Mouse (Mus musculus): Measurements from ENCODE around the gene Olfr1205. TPM values are rescaled to one million over a fixed set of nuclear protein-coding genes. Genes with fewer than 3 reads are reported as not detected.

Gene Olfr1205
- polyA plus RNA-seq (2015; fragmentation: Nextera tagmentation; extraction: Ambion mirVana), result not detected in 2 replicates

DNA sequence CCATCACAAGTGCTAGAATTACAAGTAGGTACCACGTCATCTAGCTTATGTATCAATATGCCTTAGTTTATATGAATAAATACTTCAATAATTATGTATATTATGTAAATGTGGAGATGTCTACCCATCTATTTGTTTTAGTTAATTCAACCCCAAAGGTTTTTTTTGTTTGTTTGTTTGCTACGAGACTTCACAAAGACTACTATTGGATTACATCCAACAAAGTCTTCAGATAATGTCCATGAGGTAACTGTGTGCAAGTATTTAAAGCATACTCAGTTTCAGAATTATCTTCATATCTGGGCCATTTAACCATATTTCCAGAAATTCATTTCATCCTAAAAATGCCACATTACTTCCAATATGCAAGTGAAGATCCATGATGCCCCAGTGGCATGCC, at the start of gene Olfr1205:
TSS of gene Olfr1205 (plus strand) at position 301 of the 400 bp plus-strand sequence.
- Histone ChIP-seq H3K27me3 (ENCODE audit: insufficient read depth, low read length) (no peaks in the 10 kb centered on the region), H3K4me2 (ENCODE audit: low read length) (no peak within 1 kb of the TSS), H3K4me1 (replicated peaks; ENCODE audit: insufficient read depth, low read length) (no peaks in the 10 kb centered on the region), H3K9ac (ENCODE audit: low read depth, low read length) (no peak within 1 kb of the TSS), H3K36me3 (ENCODE audit: insufficient read depth, low read length) (no peaks in the 10 kb centered on the region), H3K4me3 (replicated peaks; ENCODE audit: low read depth, low read length) (no peak within 1 kb of the TSS), H3K27ac (no peak within 1 kb of the TSS), H3K9me3 (replicated peaks; ENCODE audit: low read length) (no peaks in the 10 kb centered on the region)
- ATAC-seq (replicated peaks; ENCODE audit: low FRiP score, low read depth), result no peak
- TF ChIP-seq CTCF (IDR thresholded peaks at IDR 0.05; ENCODE audit: low read depth), result no peak
- no peak for DNase-seq (ENCODE audit: low spot score)
- WGBS, result 88% methylated on average over 2 of the region's 2 CpGs

DNA sequence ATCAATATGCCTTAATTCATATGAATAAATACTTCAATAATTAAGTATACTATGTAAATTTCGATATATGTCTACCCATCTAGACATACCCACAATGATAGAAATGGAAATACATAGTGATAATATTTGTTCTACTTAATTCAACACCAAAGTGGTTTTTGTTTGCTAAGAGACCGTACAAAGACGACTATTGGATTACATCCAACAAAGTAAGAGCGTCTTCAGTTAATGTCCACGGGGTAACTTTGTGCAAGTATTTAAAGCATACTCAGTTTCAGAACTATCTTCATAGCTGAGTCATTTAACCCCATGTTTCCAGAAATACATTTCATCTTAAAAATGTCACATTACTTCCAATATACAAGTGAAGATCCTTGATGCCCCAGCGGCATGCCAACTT, 36.8 kb upstream of the Olfr1205 start, which contains the start of gene Olfr1201:
TSS of gene Olfr1201 (plus strand) at position 301 of the 400 bp plus-strand sequence.
- H3K27me3 ChIP-seq (ENCODE audit: insufficient read depth, low read length), result no peaks in the 10 kb centered on the region
- 80% methylated on average over 6 of the region's 6 CpGs for WGBS
- no peak within 1 kb of the TSS for H3K4me2 ChIP-seq (ENCODE audit: low read length)
- H3K9me3 ChIP-seq (replicated peaks; ENCODE audit: low read length), result no peaks in the 10 kb centered on the region
- ATAC-seq (replicated peaks; ENCODE audit: low FRiP score, low read depth), result no peak
- H3K27ac ChIP-seq, result no peak within 1 kb of the TSS
- no peak within 1 kb of the TSS for H3K9ac ChIP-seq (ENCODE audit: low read depth, low read length)
- TF ChIP-seq CTCF (IDR thresholded peaks at IDR 0.05; ENCODE audit: low read depth), result no peak
- H3K36me3 ChIP-seq (ENCODE audit: insufficient read depth, low read length), result no peaks in the 10 kb centered on the region
- no peak within 1 kb of the TSS for H3K4me3 ChIP-seq (replicated peaks; ENCODE audit: low read depth, low read length)
- H3K4me1 ChIP-seq (replicated peaks; ENCODE audit: insufficient read depth, low read length), result no peaks in the 10 kb centered on the region
- DNase-seq (ENCODE audit: low spot score), result no peak

DNA sequence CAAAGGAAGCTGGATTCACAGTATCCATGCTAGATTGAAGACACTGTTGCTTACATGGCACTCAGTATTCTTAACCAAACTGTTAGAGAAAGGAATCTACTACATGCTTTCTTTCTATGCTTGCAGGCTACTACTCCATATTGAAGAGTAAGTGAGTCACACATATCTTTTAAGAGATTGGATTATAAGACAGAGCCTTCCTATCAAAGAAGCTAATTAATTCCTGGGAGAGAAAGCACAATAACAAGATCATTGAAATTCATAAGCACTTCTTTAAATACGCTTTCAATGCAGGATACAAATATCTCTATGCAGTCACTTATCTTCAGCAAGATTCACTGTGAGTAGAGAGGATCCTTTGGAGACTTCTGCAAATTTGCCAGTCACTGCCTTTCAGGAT, 15.3 kb upstream of the Olfr1205 start, which contains the start of gene Olfr1202:
TSS of gene Olfr1202 (plus strand) at position 301 of the 400 bp plus-strand sequence.
- H3K9ac ChIP-seq (ENCODE audit: low read depth, low read length), result no peak within 1 kb of the TSS
- ATAC-seq (replicated peaks; ENCODE audit: low FRiP score, low read depth), result no peak
- H3K4me3 ChIP-seq (replicated peaks; ENCODE audit: low read depth, low read length), result no peak within 1 kb of the TSS
- no peak within 1 kb of the TSS for H3K4me2 ChIP-seq (ENCODE audit: low read length)
- H3K27ac ChIP-seq, result no peak within 1 kb of the TSS
- no peak for TF ChIP-seq CTCF (IDR thresholded peaks at IDR 0.05; ENCODE audit: low read depth)
- no peak for DNase-seq (ENCODE audit: low spot score)
- no peaks in the 10 kb centered on the region for H3K9me3 ChIP-seq (replicated peaks; ENCODE audit: low read length)
- 73% methylated on average over 1 of the region's 1 CpGs for WGBS
- H3K4me1 ChIP-seq (replicated peaks; ENCODE audit: insufficient read depth, low read length), result no peaks in the 10 kb centered on the region
- H3K27me3 ChIP-seq (ENCODE audit: insufficient read depth, low read length), result no peaks in the 10 kb centered on the region
- no peaks in the 10 kb centered on the region for H3K36me3 ChIP-seq (ENCODE audit: insufficient read depth, low read length)

DNA sequence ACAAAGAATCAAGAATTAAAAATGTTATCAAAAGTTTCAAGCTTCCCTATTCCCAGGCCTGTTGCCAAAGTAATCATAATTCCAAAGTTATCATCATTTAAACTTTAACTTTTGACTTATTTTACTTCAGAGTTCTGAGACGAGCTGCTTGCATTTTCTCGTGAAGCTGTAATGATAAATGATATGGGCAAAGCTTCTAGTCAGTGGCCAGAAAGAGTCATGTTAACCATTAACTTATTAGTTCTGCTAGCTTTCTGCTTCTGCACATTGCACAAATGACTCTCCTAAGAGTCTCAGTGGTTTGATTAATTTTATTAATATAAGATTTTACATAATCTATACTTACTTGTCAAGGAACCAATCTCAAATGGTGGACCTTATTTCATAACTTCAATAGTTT, 8.9 kb downstream of the Olfr1205 start:
- Histone ChIP-seq H3K9me3 (replicated peaks; ENCODE audit: low read length) (no peaks in the 10 kb centered on the region), H3K4me1 (replicated peaks; ENCODE audit: insufficient read depth, low read length) (no peaks in the 10 kb centered on the region), H3K36me3 (ENCODE audit: insufficient read depth, low read length) (no peaks in the 10 kb centered on the region), H3K4me2 (ENCODE audit: low read length) (no peak overlapping the region), H3K27ac (no peak overlapping the region), H3K4me3 (replicated peaks; ENCODE audit: low read depth, low read length) (no peak overlapping the region), H3K27me3 (ENCODE audit: insufficient read depth, low read length) (no peaks in the 10 kb centered on the region), H3K9ac (ENCODE audit: low read depth, low read length) (no peak overlapping the region)
- TF ChIP-seq CTCF (IDR thresholded peaks at IDR 0.05; ENCODE audit: low read depth), result no peak
- DNase-seq (ENCODE audit: low spot score) (no peak), ATAC-seq (replicated peaks; ENCODE audit: low FRiP score, low read depth) (no peak)
- 50% methylated on average over 2 of the region's 2 CpGs for WGBS

DNA sequence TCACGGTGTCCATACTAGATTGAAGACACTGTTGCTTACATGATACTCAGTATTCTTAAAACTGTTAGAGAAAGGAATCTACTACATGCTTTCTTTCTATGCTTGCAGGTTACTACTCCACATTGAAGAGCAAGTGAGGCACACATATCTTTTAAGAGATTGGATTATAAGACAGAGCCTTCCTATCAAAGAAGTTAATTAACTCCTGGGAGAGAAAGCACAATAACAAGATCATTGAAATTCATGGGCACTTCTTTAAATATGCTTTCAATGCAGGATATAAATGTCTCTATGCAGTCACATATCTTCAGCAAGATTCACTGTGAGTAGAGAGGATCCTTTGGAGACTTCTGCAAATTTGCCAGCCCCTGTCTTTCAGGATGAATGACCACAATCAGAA, 19.5 kb downstream of the Olfr1205 start, which contains the start of gene Olfr1204:
TSS of gene Olfr1204 (plus strand) at position 301 of the 400 bp plus-strand sequence.
- H3K9ac ChIP-seq (ENCODE audit: low read depth, low read length), result no peak within 1 kb of the TSS
- DNase-seq (ENCODE audit: low spot score) (no peak), ATAC-seq (replicated peaks; ENCODE audit: low FRiP score, low read depth) (no peak)
- H3K9me3 ChIP-seq (replicated peaks; ENCODE audit: low read length), result no peaks in the 10 kb centered on the region
- no peak within 1 kb of the TSS for H3K4me2 ChIP-seq (ENCODE audit: low read length)
- H3K4me3 ChIP-seq (replicated peaks; ENCODE audit: low read depth, low read length), result no peak within 1 kb of the TSS
- H3K36me3 ChIP-seq (ENCODE audit: insufficient read depth, low read length), result no peaks in the 10 kb centered on the region
- no peaks in the 10 kb centered on the region for H3K27me3 ChIP-seq (ENCODE audit: insufficient read depth, low read length)
- H3K4me1 ChIP-seq (replicated peaks; ENCODE audit: insufficient read depth, low read length), result no peaks in the 10 kb centered on the region
- H3K27ac ChIP-seq, result no peak within 1 kb of the TSS
- WGBS, result 98% methylated on average over 1 of the region's 1 CpGs
- TF ChIP-seq CTCF (IDR thresholded peaks at IDR 0.05; ENCODE audit: low read depth), result no peak

DNA sequence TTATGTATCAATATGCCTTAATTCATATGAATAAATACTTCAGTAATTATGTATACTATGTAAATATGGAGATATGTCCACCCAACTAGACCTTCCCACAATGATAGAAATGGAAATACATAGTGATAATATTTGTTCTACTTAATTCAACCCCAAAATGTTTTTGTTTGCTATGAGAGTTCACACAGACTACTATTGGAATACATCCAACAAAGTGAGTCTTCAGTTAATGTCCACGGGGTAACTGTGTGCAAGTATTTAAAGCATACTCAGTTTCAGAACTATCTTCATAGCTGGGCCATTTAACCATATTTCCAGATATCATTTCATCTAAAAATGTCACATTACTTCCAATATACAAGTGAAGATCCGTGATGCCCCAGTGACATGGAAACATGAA, 33.4 kb downstream of the Olfr1205 start, which contains the start of gene Olfr1206:
TSS of gene Olfr1206 (plus strand) at position 301 of the 400 bp plus-strand sequence.
- WGBS, result 81% methylated on average over 2 of the region's 2 CpGs
- no peak for TF ChIP-seq CTCF (IDR thresholded peaks at IDR 0.05; ENCODE audit: low read depth)
- H3K4me1 ChIP-seq (replicated peaks; ENCODE audit: insufficient read depth, low read length), result no peaks in the 10 kb centered on the region
- H3K36me3 ChIP-seq (ENCODE audit: insufficient read depth, low read length), result no peaks in the 10 kb centered on the region
- no peak within 1 kb of the TSS for H3K4me2 ChIP-seq (ENCODE audit: low read length)
- H3K9me3 ChIP-seq (replicated peaks; ENCODE audit: low read length), result no peaks in the 10 kb centered on the region
- no peak within 1 kb of the TSS for H3K4me3 ChIP-seq (replicated peaks; ENCODE audit: low read depth, low read length)
- H3K27ac ChIP-seq, result no peak within 1 kb of the TSS
- ATAC-seq (replicated peaks; ENCODE audit: low FRiP score, low read depth) (no peak), DNase-seq (ENCODE audit: low spot score) (no peak)
- H3K27me3 ChIP-seq (ENCODE audit: insufficient read depth, low read length), result no peaks in the 10 kb centered on the region
- no peak within 1 kb of the TSS for H3K9ac ChIP-seq (ENCODE audit: low read depth, low read length)

Other genes with a start within 250 kb of the Olfr1205 start
- not detected in 2 replicates for gene Olfr1189, start 243.3 kb upstream of the Olfr1205 start, polyA plus RNA-seq (2015; fragmentation: Nextera tagmentation; extraction: Ambion mirVana)
- gene Olfr1191-ps1, start 189.2 kb upstream of the Olfr1205 start, polyA plus RNA-seq (2015; fragmentation: Nextera tagmentation; extraction: Ambion mirVana), result not detected in 2 replicates
- gene Olfr1192-ps1, start 181.2 kb upstream of the Olfr1205 start, polyA plus RNA-seq (2015; fragmentation: Nextera tagmentation; extraction: Ambion mirVana), result not detected in 2 replicates
- not detected in 2 replicates for gene Olfr1193, start 154.1 kb upstream of the Olfr1205 start, polyA plus RNA-seq (2015; fragmentation: Nextera tagmentation; extraction: Ambion mirVana)
- not detected in 2 replicates for gene Olfr1195, start 140.6 kb upstream of the Olfr1205 start, polyA plus RNA-seq (2015; fragmentation: Nextera tagmentation; extraction: Ambion mirVana)
- not detected in 2 replicates for gene Olfr1196, start 125.1 kb upstream of the Olfr1205 start, polyA plus RNA-seq (2015; fragmentation: Nextera tagmentation; extraction: Ambion mirVana)
- gene Olfr1197, start 97.4 kb upstream of the Olfr1205 start, polyA plus RNA-seq (2015; fragmentation: Nextera tagmentation; extraction: Ambion mirVana), result not detected in 2 replicates
- not detected in 2 replicates for gene Olfr1198, start 78.4 kb upstream of the Olfr1205 start, polyA plus RNA-seq (2015; fragmentation: Nextera tagmentation; extraction: Ambion mirVana)
- gene Olfr1199, start 69.3 kb upstream of the Olfr1205 start, polyA plus RNA-seq (2015; fragmentation: Nextera tagmentation; extraction: Ambion mirVana), result not detected in 2 replicates
- not detected in 2 replicates for gene Olfr1200, start 59.2 kb upstream of the Olfr1205 start, polyA plus RNA-seq (2015; fragmentation: Nextera tagmentation; extraction: Ambion mirVana)
- gene Olfr1201, start 36.7 kb upstream of the Olfr1205 start, polyA plus RNA-seq (2015; fragmentation: Nextera tagmentation; extraction: Ambion mirVana), result not detected in 2 replicates
- not detected in 2 replicates for gene Olfr1202, start 15.2 kb upstream of the Olfr1205 start, polyA plus RNA-seq (2015; fragmentation: Nextera tagmentation; extraction: Ambion mirVana)
- gene Olfr1204, start 19.6 kb downstream of the Olfr1205 start, polyA plus RNA-seq (2015; fragmentation: Nextera tagmentation; extraction: Ambion mirVana), result not detected in 2 replicates
- gene Olfr1206, start 33.5 kb downstream of the Olfr1205 start, polyA plus RNA-seq (2015; fragmentation: Nextera tagmentation; extraction: Ambion mirVana), result not detected in 2 replicates
- not detected in 2 replicates for gene Olfr1208, start 72.6 kb downstream of the Olfr1205 start, polyA plus RNA-seq (2015; fragmentation: Nextera tagmentation; extraction: Ambion mirVana)
- gene Olfr1209, start 85.4 kb downstream of the Olfr1205 start, polyA plus RNA-seq (2015; fragmentation: Nextera tagmentation; extraction: Ambion mirVana), result not detected in 2 replicates
- gene Olfr1211, start 108.4 kb downstream of the Olfr1205 start, polyA plus RNA-seq (2015; fragmentation: Nextera tagmentation; extraction: Ambion mirVana), result not detected in 2 replicates
- not detected in 2 replicates for gene Olfr1212, start 124.2 kb downstream of the Olfr1205 start, polyA plus RNA-seq (2015; fragmentation: Nextera tagmentation; extraction: Ambion mirVana)
- gene Gm13762, start 150.5 kb downstream of the Olfr1205 start, polyA plus RNA-seq (2015; fragmentation: Nextera tagmentation; extraction: Ambion mirVana), result not detected in 2 replicates
- not detected in 2 replicates for gene Olfr1214, start 162.9 kb downstream of the Olfr1205 start, polyA plus RNA-seq (2015; fragmentation: Nextera tagmentation; extraction: Ambion mirVana)
- gene Olfr1215, start 177.2 kb downstream of the Olfr1205 start, polyA plus RNA-seq (2015; fragmentation: Nextera tagmentation; extraction: Ambion mirVana), result not detected in 2 replicates
- not detected in 2 replicates for gene Olfr1216, start 188.6 kb downstream of the Olfr1205 start, polyA plus RNA-seq (2015; fragmentation: Nextera tagmentation; extraction: Ambion mirVana)
- gene Olfr1217, start 202.3 kb downstream of the Olfr1205 start, polyA plus RNA-seq (2015; fragmentation: Nextera tagmentation; extraction: Ambion mirVana), result not detected in 2 replicates
- not detected in 2 replicates for gene Olfr1218, start 231.4 kb downstream of the Olfr1205 start, polyA plus RNA-seq (2015; fragmentation: Nextera tagmentation; extraction: Ambion mirVana)

Measured in kidney, postnatal 0 days (tissue).